Mouse (Mus musculus): ENCODE data around the gene Fads2. TPM values are rescaled to one million over a fixed set of nuclear protein-coding genes. Genes with fewer than 3 reads are reported as not detected.

The Fads2 gene
- polyA plus RNA-seq, 1 experiment = 115 TPM

DNA sequence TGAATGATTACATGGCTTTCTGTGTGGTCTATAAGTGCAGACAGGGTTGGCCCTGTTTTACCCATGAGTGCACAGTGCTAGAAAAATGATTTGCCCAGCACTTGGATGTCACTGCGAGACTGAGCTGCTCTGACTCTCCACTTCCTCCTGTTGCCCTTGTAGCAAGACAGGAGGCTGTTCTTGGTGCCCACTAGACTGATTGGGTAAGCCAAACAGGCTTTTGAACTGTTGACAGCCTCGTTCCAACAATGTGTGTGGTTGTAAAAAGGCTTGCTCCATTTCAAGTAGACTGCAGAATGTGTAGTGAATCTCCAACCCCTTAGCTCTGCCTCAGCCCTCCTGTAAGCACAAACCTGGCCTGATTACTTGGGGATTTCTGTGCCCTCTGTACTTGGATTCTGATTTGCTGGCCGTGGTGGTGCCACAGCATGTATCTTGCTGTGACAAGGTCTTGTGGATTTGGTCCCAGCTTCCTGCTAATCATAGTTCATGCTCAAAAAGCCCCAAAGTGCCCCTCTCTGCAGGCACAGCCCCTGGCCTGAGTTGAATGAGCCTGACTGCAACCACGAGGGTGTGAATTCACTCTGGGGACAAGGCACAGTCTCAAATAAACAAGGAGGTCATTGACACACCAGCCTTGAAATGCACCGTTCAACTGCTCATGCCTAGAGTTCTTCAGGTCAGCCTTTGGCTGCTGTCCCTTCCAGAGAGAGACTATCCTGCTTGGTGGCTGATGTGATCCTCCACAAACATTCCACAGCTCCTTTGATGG is 25.1 kb upstream of the Fads2 start:
- DNase-seq = peak in 1 of 2 experiments; percentile 7
- WGBS = 26% methylated on average over 5 of the region's 5 CpGs
- H3K27me3 ChIP-seq (ENCODE audit: control insufficient read depth, insufficient read depth, low read length) = no peaks in the 10 kb centered on the region
- H3K4me3 ChIP-seq (replicated peaks; ENCODE audit: insufficient read depth, low read depth, low read length) = no peak overlapping the region
- no peaks in the 10 kb centered on the region for H3K4me1 ChIP-seq (ENCODE audit: control insufficient read depth, insufficient read depth, low read length)
- H3K27ac ChIP-seq (ENCODE audit: insufficient read depth, low read length) = no peak overlapping the region
- TF ChIP-seq POLR2A (IDR thresholded peaks at IDR 0.05; ENCODE audit: borderline replicate concordance, insufficient read depth, low read length) = no peak
- no peak for TF ChIP-seq CTCF (IDR thresholded peaks at IDR 0.05; ENCODE audit: borderline replicate concordance, insufficient read depth, low read depth, low read length)

- DNase-seq = no peak
- TF ChIP-seq CTCF (IDR thresholded peaks at IDR 0.05; ENCODE audit: borderline replicate concordance, insufficient read depth, low read depth, low read length) = no peak
- no peak for TF ChIP-seq POLR2A (IDR thresholded peaks at IDR 0.05; ENCODE audit: borderline replicate concordance, insufficient read depth, low read length)
- Histone ChIP-seq H3K27me3 (ENCODE audit: control insufficient read depth, insufficient read depth, low read length) (no peaks in the 10 kb centered on the region), H3K4me1 (ENCODE audit: control insufficient read depth, insufficient read depth, low read length) (no peaks in the 10 kb centered on the region), H3K4me3 (replicated peaks; ENCODE audit: insufficient read depth, low read depth, low read length) (no peak overlapping the region), H3K27ac (ENCODE audit: insufficient read depth, low read length) (no peak overlapping the region)
- WGBS = 49% methylated on average over 7 of the region's 7 CpGs
These were observed 22.5 kb upstream of the Fads2 start for GRCm38 (mm10) chr19:10123892-10124634.

- TF ChIP-seq CTCF (IDR thresholded peaks at IDR 0.05; ENCODE audit: borderline replicate concordance, insufficient read depth, low read depth, low read length) = no peak
- no peak for TF ChIP-seq POLR2A (IDR thresholded peaks at IDR 0.05; ENCODE audit: borderline replicate concordance, insufficient read depth, low read length)
- 68% methylated on average over 5 of the region's 5 CpGs for whole genome bisulfite sequencing
- Histone ChIP-seq H3K4me1 (ENCODE audit: control insufficient read depth, insufficient read depth, low read length) (no peaks in the 10 kb centered on the region), H3K27ac (ENCODE audit: insufficient read depth, low read length) (no peak overlapping the region), H3K4me3 (replicated peaks; ENCODE audit: insufficient read depth, low read depth, low read length) (no peak overlapping the region), H3K27me3 (ENCODE audit: control insufficient read depth, insufficient read depth, low read length) (no peaks in the 10 kb centered on the region)
- DNase-seq = no peak
These were observed 20.6 kb upstream of the Fads2 start for GRCm38 (mm10) chr19:10122021-10122631.

GRCm38 (mm10) chr19:10116641-10117040 is 15.1 kb upstream of the Fads2 start:
- Histone ChIP-seq H3K27me3 (ENCODE audit: control insufficient read depth, insufficient read depth, low read length) (no peaks in the 10 kb centered on the region; the same call in 1 of the 2 replicates), H3K27ac (ENCODE audit: insufficient read depth, low read length) (no peak overlapping the region), H3K4me1 (ENCODE audit: control insufficient read depth, insufficient read depth, low read length) (no peaks in the 10 kb centered on the region), H3K4me3 (replicated peaks; ENCODE audit: insufficient read depth, low read depth, low read length) (no peak overlapping the region)
- WGBS = 75% methylated on average over 3 of the region's 3 CpGs
- TF ChIP-seq POLR2A (IDR thresholded peaks at IDR 0.05; ENCODE audit: borderline replicate concordance, insufficient read depth, low read length) = no peak
- TF ChIP-seq CTCF (IDR thresholded peaks at IDR 0.05; ENCODE audit: borderline replicate concordance, insufficient read depth, low read depth, low read length) = no peak
- no peak for DNase-seq

DNA sequence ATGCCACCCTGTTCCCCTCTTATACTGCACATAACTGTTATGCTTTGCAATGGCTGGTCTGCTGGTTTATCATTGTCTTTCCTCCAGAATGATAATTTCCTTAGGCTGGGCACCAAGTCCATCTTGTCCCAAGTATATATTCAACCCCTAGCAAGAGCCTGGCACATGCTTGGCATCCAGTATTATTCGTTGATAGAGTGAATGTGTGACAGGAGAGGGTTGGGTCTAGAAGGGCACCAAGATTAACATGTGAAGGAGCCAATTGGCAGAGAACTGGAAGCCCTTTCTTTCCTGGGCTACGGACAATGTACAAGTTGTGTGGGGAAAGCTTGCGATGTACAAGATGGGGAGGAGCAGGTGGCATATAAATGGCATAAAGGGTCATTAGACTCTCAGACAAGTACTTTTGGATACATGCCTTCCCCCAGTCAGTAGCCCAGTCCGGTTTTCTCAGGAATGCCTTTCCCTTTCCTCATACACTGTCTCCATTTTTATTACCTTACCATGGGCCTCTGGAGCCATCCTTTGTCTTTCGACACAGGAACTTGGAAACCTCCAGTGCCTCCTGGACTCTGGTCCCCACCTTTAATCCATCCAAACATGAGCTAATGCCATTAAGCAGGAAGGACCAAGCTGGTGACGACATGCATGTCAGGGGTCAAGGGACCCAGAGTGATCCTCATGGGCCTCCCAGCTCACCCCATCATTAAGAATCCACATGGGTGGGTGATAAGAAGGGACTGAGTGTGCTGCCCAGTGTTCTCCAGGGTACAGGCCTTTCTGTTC is 14.0 kb upstream of the Fads2 start:
- TF ChIP-seq CTCF (IDR thresholded peaks at IDR 0.05; ENCODE audit: borderline replicate concordance, insufficient read depth, low read depth, low read length) = no peak
- TF ChIP-seq POLR2A (IDR thresholded peaks at IDR 0.05; ENCODE audit: borderline replicate concordance, insufficient read depth, low read length) = no peak
- 63% methylated on average over 6 of the region's 6 CpGs for WGBS
- no peak overlapping the region for H3K4me3 ChIP-seq (replicated peaks; ENCODE audit: insufficient read depth, low read depth, low read length)
- no peaks in the 10 kb centered on the region; the same call in 1 of the 2 replicates for H3K27me3 ChIP-seq (ENCODE audit: control insufficient read depth, insufficient read depth, low read length)
- DNase-seq = no peak
- no peaks in the 10 kb centered on the region for H3K4me1 ChIP-seq (ENCODE audit: control insufficient read depth, insufficient read depth, low read length)
- H3K27ac ChIP-seq (ENCODE audit: insufficient read depth, low read length) = no peak overlapping the region

- H3K4me1 ChIP-seq (ENCODE audit: control insufficient read depth, insufficient read depth, low read length) = no peaks in the 10 kb centered on the region
- no peak overlapping the region for H3K27ac ChIP-seq (ENCODE audit: insufficient read depth, low read length)
- DNase-seq = no peak
- H3K4me3 ChIP-seq (replicated peaks; ENCODE audit: insufficient read depth, low read depth, low read length) = no peak overlapping the region
- 77% methylated on average over 4 of the region's 4 CpGs for WGBS
- no peaks in the 10 kb centered on the region; the same call in 1 of the 2 replicates for H3K27me3 ChIP-seq (ENCODE audit: control insufficient read depth, insufficient read depth, low read length)
- no peak for TF ChIP-seq CTCF (IDR thresholded peaks at IDR 0.05; ENCODE audit: borderline replicate concordance, insufficient read depth, low read depth, low read length)
- no peak for TF ChIP-seq POLR2A (IDR thresholded peaks at IDR 0.05; ENCODE audit: borderline replicate concordance, insufficient read depth, low read length)
These were observed 11.4 kb upstream of the Fads2 start for GRCm38 (mm10) chr19:10112956-10113355.

- no peak for TF ChIP-seq CTCF (IDR thresholded peaks at IDR 0.05; ENCODE audit: borderline replicate concordance, insufficient read depth, low read depth, low read length)
- TF ChIP-seq POLR2A (IDR thresholded peaks at IDR 0.05; ENCODE audit: borderline replicate concordance, insufficient read depth, low read length) = no peak
- H3K4me1 ChIP-seq (ENCODE audit: control insufficient read depth, insufficient read depth, low read length) = no peaks in the 10 kb centered on the region
- no peak for DNase-seq
- H3K27ac ChIP-seq (ENCODE audit: insufficient read depth, low read length) = no peak overlapping the region
- no peaks in the 10 kb centered on the region for H3K27me3 ChIP-seq (ENCODE audit: control insufficient read depth, insufficient read depth, low read length)
- 95% methylated on average over 2 of the region's 2 CpGs for WGBS
- H3K4me3 ChIP-seq (replicated peaks; ENCODE audit: insufficient read depth, low read depth, low read length) = no peak overlapping the region
These were observed 7.1 kb upstream of the Fads2 start for GRCm38 (mm10) chr19:10108666-10109065.

All from cerebellum, adult 2 months (tissue).